Mouse (Mus musculus) C2C12 (cell line): ENCODE data around the gene Ado. TPM values are rescaled to one million over a fixed set of nuclear protein-coding genes. Genes with fewer than 3 reads are reported as not detected.

Experiments
- H3K27me3 ChIP-seq: one replicate; pipeline ENCODE4 v1.6.1; 2011; ENCODE audit not compliant: control insufficient read depth, insufficient read depth, insufficient read length
- H3K36me3 ChIP-seq: one replicate; pipeline ENCODE4 v1.6.1; 2011; ENCODE audit not compliant: control insufficient read depth, insufficient read depth
- H3K4me3 ChIP-seq: one replicate; pipeline ENCODE4 v1.5.1; 2011; ENCODE audit warnings: mild to moderate bottlenecking, control low read depth; ENCODE audit not compliant: poor library complexity, insufficient read depth, severe bottlenecking
- H3K79me2 ChIP-seq: one replicate; pipeline ENCODE4 v1.6.1; 2011; ENCODE audit not compliant: control insufficient read depth, insufficient read depth
- H3K79me3 ChIP-seq: one replicate; pipeline ENCODE4 v1.6.1; 2011; ENCODE audit warnings: low read depth, control low read depth
- H3ac ChIP-seq: one replicate; pipeline ENCODE3; 2011; ENCODE audit warnings: low read depth; ENCODE audit not compliant: control insufficient read depth, insufficient read length
- CEBPB ChIP-seq: IDR thresholded peaks from one replicate; pipeline ENCODE4 v1.6.1; 2011; ENCODE audit warnings: low read depth, mild to moderate bottlenecking, control low read depth, moderate library complexity
- CTCF ChIP-seq: IDR thresholded peaks from one replicate; pipeline ENCODE4 v1.5.1; 2011; ENCODE audit not compliant: control insufficient read depth, insufficient read depth, insufficient read length
- FOSL1 ChIP-seq: IDR thresholded peaks from one replicate; pipeline ENCODE4 v1.8.0; 2011; ENCODE audit warnings: mild to moderate bottlenecking, low read length; ENCODE audit not compliant: poor library complexity, insufficient read depth, severe bottlenecking
- MAX ChIP-seq: IDR thresholded peaks from one replicate; pipeline ENCODE4 v1.6.1; 2011; ENCODE audit warnings: mild to moderate bottlenecking, control low read depth
- MYOD1 ChIP-seq: IDR thresholded peaks from one replicate; pipeline ENCODE4 v1.6.1; 2011; ENCODE audit warnings: low read depth; ENCODE audit not compliant: control insufficient read depth, insufficient read length
- MYOG ChIP-seq: IDR thresholded peaks from one replicate; pipeline ENCODE4 v1.6.1; 2011; ENCODE audit not compliant: control insufficient read depth, insufficient read length; ENCODE audit errors: extremely low read depth
- USF1 ChIP-seq: IDR thresholded peaks from one replicate; pipeline ENCODE4 v1.6.1; 2011; ENCODE audit warnings: low read depth, mild to moderate bottlenecking, control low read depth, moderate library complexity
- polyA plus RNA-seq: library from polyadenylated mRNA; unstranded; fragments of >200 nt; fragmentation: generic; extraction: Trizol; gene quantifications from one replicate; pipeline ENCODE4 v1.2.1, GENCODE M21; 2012; ENCODE audit warnings: missing spikeins

Gene Ado
- polyA plus RNA-seq, 1 experiment, result 26.3 TPM

DNA sequence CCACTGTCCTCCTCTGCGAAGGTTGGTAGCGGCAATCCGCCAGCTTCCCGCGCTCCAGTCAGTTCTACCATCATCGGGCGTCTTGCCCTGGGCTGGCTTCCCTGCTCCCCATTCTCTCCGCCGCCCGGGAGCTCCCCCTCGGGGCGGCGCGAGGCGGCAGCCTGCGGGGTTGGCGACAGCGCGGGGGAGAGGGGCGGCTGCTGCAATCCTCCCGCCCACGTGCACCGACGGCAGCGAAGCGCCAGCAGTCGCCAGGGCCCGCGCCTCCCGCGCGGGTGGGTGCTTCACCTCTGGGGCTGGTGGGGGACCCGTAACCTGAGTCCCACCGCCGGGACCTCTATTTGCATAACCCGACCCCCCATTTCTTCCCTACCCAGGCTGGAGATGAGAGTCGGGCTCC, 13.5 kb downstream of the Ado start, which contains the start of gene Egr2:
Egr2 (plus strand) TSS at position 220 of the 400 bp plus-strand sequence.
- TF ChIP-seq MAX, result no peak
- TF ChIP-seq FOSL1, result no peak
- peak within 1 kb of the TSS; percentile 48 for H3ac ChIP-seq
- no peaks in the 10 kb centered on the region for H3K79me2 ChIP-seq
- H3K4me3 ChIP-seq, result peak within 1 kb of the TSS; percentile 47
- H3K79me3 ChIP-seq, result no peaks in the 10 kb centered on the region
- H3K27me3 ChIP-seq, result no peaks in the 10 kb centered on the region
- H3K36me3 ChIP-seq, result no peaks in the 10 kb centered on the region

DNA sequence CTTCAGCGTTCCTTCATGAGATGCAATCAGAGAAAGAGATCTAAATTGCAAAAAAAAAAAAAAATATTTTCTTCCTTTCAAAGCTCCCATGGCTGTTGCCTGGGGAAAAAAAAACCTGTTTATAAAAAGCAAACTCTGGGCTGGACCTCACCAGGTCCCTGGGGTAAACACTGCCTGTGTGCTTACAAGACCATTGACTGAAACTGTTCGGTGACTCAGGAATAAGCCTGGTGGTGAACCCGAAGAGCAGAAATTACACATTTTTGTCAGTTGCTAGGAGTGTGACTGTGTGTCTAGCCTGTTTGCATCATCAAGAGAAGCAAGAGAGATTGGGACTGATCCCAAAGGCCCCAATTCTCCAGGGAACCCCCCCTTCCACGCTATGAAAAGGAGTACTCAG, 19.0 kb downstream of the Ado start:
- H3K79me2 ChIP-seq, result no peaks in the 10 kb centered on the region
- H3ac ChIP-seq, result no peak overlapping the region
- H3K79me3 ChIP-seq, result no peaks in the 10 kb centered on the region
- no peaks in the 10 kb centered on the region for H3K36me3 ChIP-seq
- H3K27me3 ChIP-seq, result no peaks in the 10 kb centered on the region
- TF ChIP-seq MYOD1 (no peak), CTCF (no peak), MYOG (no peak), CEBPB (no peak), MAX (no peak), USF1 (no peak), FOSL1 (no peak)
- no peak overlapping the region for H3K4me3 ChIP-seq

GRCm38 (mm10) chr10:67526435-67526834, 22.3 kb downstream of the Ado start:
- H3K27me3 ChIP-seq, result no peaks in the 10 kb centered on the region
- no peak overlapping the region for H3ac ChIP-seq
- H3K79me2 ChIP-seq, result no peaks in the 10 kb centered on the region
- no peaks in the 10 kb centered on the region for H3K79me3 ChIP-seq
- no peak overlapping the region for H3K4me3 ChIP-seq
- no peak for TF ChIP-seq CTCF
- TF ChIP-seq USF1, result no peak
- no peak for TF ChIP-seq MYOD1
- TF ChIP-seq MAX, result no peak
- TF ChIP-seq CEBPB, result no peak
- no peaks in the 10 kb centered on the region for H3K36me3 ChIP-seq

DNA sequence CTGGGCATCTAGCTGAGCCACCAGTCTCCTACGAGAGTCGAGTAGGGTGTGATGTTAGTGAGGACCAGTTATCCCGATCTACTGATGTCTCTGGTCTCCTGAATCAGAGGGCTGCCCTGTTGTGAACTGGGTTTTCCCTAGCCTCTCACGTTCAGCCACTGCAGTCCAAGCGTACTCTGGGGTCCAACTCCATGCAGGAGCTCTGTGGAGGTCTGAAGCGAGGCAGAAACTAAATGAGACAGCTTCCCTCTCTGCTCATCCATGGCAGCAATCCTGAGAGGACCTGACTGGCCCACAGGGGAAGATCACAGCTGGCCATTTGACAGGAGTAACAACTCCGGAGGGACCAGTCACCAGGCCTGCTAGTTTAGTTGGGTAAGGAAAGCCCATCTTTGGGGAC, 24.1 kb downstream of the Ado start:
- Histone ChIP-seq H3K79me3 (no peaks in the 10 kb centered on the region), H3K79me2 (no peaks in the 10 kb centered on the region), H3K27me3 (no peaks in the 10 kb centered on the region), H3K4me3 (no peak overlapping the region), H3K36me3 (no peaks in the 10 kb centered on the region), H3ac (no peak overlapping the region)
- TF ChIP-seq MAX (no peak), USF1 (no peak), FOSL1 (no peak), MYOD1 (no peak), MYOG (no peak), CEBPB (no peak), CTCF (no peak)

DNA sequence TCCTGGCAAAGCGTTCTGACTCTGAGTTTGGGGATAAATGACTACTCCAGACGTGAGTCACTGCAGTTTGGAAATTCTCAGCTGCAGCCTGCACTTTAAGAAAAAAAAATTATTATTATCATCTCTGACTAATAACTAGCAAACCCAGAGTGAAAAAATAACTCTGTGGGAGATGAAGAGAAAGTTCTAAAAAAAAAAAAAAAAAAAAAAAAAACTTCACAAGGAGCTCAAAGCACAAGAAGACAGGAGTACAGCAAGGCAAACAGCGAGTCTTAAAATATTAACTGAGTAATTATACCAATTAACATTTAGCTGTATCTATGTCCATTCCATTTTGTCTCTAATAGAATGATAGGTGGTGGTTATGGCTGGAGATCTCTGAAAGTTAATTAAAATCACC, 24.6 kb downstream of the Ado start:
- Histone ChIP-seq H3K36me3 (no peaks in the 10 kb centered on the region), H3K27me3 (no peaks in the 10 kb centered on the region), H3ac (no peak overlapping the region), H3K79me3 (no peaks in the 10 kb centered on the region), H3K79me2 (no peaks in the 10 kb centered on the region), H3K4me3 (no peak overlapping the region)
- TF ChIP-seq CTCF (no peak), MYOD1 (no peak), MAX (no peak), MYOG (no peak)

- H3K4me3 ChIP-seq, result no peak overlapping the region
- TF ChIP-seq FOSL1 (no peak), CTCF (no peak), MYOG (no peak)
- H3K79me2 ChIP-seq, result no peaks in the 10 kb centered on the region
- H3K79me3 ChIP-seq, result no peaks in the 10 kb centered on the region
- H3ac ChIP-seq, result no peak overlapping the region
- no peaks in the 10 kb centered on the region for H3K36me3 ChIP-seq
- H3K27me3 ChIP-seq, result no peaks in the 10 kb centered on the region
These were observed 30.0 kb downstream of the Ado start for GRCm38 (mm10) chr10:67518733-67519132.

DNA sequence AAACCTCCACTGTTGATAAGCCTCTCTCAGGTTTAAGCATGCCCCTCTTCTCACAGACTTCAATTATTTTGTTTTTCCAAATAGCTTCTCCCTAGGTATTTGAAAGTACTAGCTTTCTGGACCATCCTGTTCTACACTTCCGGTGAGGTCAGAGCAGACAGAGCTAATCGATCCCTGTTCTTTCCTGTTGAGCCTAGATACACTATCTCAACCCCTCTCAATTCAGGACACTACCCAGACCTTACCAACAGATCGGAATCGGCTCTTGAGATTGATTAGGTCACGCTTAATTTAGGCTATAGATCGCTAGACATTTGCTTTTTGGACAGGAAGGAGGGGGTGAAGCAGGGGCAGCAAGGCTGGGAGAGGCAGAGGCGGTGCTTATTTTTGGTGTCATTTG, 35.9 kb downstream of the Ado start:
- TF ChIP-seq MYOD1, result no peak
- no peak for TF ChIP-seq MYOG
- no peak for TF ChIP-seq USF1
- TF ChIP-seq MAX, result no peak
- TF ChIP-seq CEBPB, result no peak
- TF ChIP-seq FOSL1, result no peak
- no peak for TF ChIP-seq CTCF
- no peak overlapping the region for H3K4me3 ChIP-seq
- no peaks in the 10 kb centered on the region for H3K27me3 ChIP-seq
- no peaks in the 10 kb centered on the region for H3K36me3 ChIP-seq
- H3ac ChIP-seq, result no peak overlapping the region
- H3K79me3 ChIP-seq, result no peaks in the 10 kb centered on the region
- no peaks in the 10 kb centered on the region for H3K79me2 ChIP-seq
